10 mouse cellular contexts compared by ENCODE assay signal in the genomic region with DNA sequence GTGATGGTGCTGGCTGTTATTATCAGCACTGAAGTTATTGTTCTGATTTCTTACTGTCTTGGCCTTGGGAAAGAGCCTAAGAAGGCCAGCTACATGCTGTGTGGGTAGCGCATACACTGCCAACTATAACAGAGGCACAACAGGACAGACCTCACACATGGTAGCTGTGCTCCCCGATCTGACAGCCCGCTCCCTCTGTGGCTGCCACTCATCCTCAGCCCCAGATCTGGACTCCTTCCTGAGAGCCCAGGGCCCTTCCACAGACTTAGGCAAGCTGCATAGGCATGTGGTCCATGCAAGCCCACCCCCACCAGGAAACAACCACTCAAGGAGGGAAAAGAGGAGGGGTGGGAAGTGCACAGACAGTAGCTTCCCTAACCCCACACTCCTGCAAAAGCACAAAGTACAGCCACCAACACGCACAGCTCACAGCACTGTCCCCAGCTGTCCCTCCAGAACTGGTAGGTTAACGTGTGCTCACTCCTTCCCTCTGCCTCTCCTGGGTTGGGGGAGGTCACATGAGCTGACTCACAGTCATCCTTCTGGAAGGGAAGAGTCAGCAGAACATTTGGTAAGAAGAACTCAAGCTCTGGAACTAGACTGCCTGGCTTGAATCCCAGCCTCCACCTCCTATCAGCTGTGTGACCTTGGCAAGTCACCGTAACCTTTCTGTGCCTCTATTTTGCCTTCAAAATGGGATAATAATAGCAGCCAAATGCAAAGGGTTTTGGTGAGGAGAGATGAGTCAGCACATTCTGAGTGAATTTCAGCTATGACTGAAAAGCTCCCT.
DNase-seq lines count a peak whose midpoint lies in the region; ATAC-seq lines count a peak whose summit lies in the region.
"Had no signal": no experiment of that assay in that cellular context is flagged by ENCODE, and none has a peak within 500 bp of the region (broad histone marks: within the 10 kb centered on the region; RNA-seq: fewer than 3 reads in every experiment).

No protein-coding gene starts in this region.

- WGBS in midbrain, embryonic 13.5 days = 72% methylated on average over 6 of the region's 6 CpGs
- WGBS in midbrain, embryonic 14.5 days = 71% methylated on average over 6 of the region's 6 CpGs

- H3K9ac ChIP-seq in midbrain, embryonic 13.5 days (replicated peaks) = no peak overlapping the region
- no peak overlapping the region for H3K9ac ChIP-seq in midbrain, embryonic 14.5 days (replicated peaks; ENCODE audit: low read length)
- H3K9ac ChIP-seq: liver, embryonic 14.5 days had no signal

- H3K36me3 ChIP-seq in midbrain, embryonic 13.5 days = 0 out of 2 replicates have a peak, but pooled peaks cover 4% of the 10 kb centered on the region
- H3K36me3 ChIP-seq in midbrain, embryonic 14.5 days (ENCODE audit: control insufficient read depth, insufficient read depth, low read length) = no peaks in the 10 kb centered on the region
- H3K36me3 ChIP-seq: G1E had no signal

- no peaks in the 10 kb centered on the region for H3K27me3 ChIP-seq in midbrain, embryonic 13.5 days
- H3K27me3 ChIP-seq in midbrain, embryonic 14.5 days (ENCODE audit: control insufficient read depth, insufficient read depth, low read length) = no peaks in the 10 kb centered on the region

- no peak overlapping the region for H3K4me3 ChIP-seq in midbrain, embryonic 13.5 days (replicated peaks)
- no peak overlapping the region for H3K4me3 ChIP-seq in midbrain, embryonic 14.5 days (replicated peaks; ENCODE audit: low read depth, low read length)

- peak; percentile 67 to 73 for DNase-seq in frontal cortex, adult 2 months (ENCODE audit: extremely low spot score in 1 of 2, low spot score in 1 of 2)
- DNase-seq in frontal cortex, postnatal 14 days (ENCODE audit: low spot score in 2 of 2) = no peak
- no peak for DNase-seq in midbrain, embryonic 14.5 days
- peak; percentile 95 for DNase-seq in fibroblast of lung, adult 2 months (ENCODE audit: low read depth)
- DNase-seq in right cerebral cortex, postnatal 25 days = peak; percentile 66
- no peak for DNase-seq in retina, embryonic 14.5 days (ENCODE audit: low spot score)
- no peak for DNase-seq in c-Kit-positive CD71-positive TER-119-positive erythroid progenitor cells, embryonic 14.5 days (ENCODE audit: low spot score)

- H3K4me2 ChIP-seq in midbrain, embryonic 13.5 days (replicated peaks) = no peak overlapping the region
- H3K4me2 ChIP-seq in midbrain, embryonic 14.5 days (ENCODE audit: low read length) = no peak overlapping the region

- ATAC-seq in midbrain, embryonic 13.5 days = no peak
- no peak for ATAC-seq in midbrain, embryonic 14.5 days (ENCODE audit: low FRiP score, low TSS enrichment)

- H3K27ac ChIP-seq in midbrain, embryonic 13.5 days = peak overlapping the region; percentile 26; the same call in 1 of the 2 replicates
- no peak overlapping the region; the same call in 1 of the 2 replicates for H3K27ac ChIP-seq in midbrain, embryonic 14.5 days (replicated peaks; ENCODE audit: low read depth, low read length)
- H3K27ac ChIP-seq: liver, embryonic 14.5 days had no signal

- no peaks in the 10 kb centered on the region for H3K9me3 ChIP-seq in midbrain, embryonic 13.5 days
- no peaks in the 10 kb centered on the region for H3K9me3 ChIP-seq in midbrain, embryonic 14.5 days (ENCODE audit: control insufficient read depth, low read length)
- H3K9me3 ChIP-seq: G1E had no signal

- H3K4me1 ChIP-seq in midbrain, embryonic 13.5 days (replicated peaks) = peaks cover 24% of the 10 kb centered on the region
- peaks cover 18% of the 10 kb centered on the region for H3K4me1 ChIP-seq in midbrain, embryonic 14.5 days (ENCODE audit: control insufficient read depth, insufficient read depth, low read length)

Comparison
In these comparisons a context has a peak if more than half of its experiments do, and no peak if none do; other contexts are left out.
1. DNase-seq: peak in frontal cortex, adult 2 months (2 of 2), fibroblast of lung, adult 2 months (single experiment) and right cerebral cortex, postnatal 25 days (single experiment); none in frontal cortex, postnatal 14 days (0 of 2), midbrain, embryonic 14.5 days (single experiment), retina, embryonic 14.5 days (single experiment) and c-Kit-positive CD71-positive TER-119-positive erythroid progenitor cells, embryonic 14.5 days (single experiment).